Mouse (Mus musculus): ENCODE measurements around the gene Fem1a.

The Fem1a gene

DNA sequence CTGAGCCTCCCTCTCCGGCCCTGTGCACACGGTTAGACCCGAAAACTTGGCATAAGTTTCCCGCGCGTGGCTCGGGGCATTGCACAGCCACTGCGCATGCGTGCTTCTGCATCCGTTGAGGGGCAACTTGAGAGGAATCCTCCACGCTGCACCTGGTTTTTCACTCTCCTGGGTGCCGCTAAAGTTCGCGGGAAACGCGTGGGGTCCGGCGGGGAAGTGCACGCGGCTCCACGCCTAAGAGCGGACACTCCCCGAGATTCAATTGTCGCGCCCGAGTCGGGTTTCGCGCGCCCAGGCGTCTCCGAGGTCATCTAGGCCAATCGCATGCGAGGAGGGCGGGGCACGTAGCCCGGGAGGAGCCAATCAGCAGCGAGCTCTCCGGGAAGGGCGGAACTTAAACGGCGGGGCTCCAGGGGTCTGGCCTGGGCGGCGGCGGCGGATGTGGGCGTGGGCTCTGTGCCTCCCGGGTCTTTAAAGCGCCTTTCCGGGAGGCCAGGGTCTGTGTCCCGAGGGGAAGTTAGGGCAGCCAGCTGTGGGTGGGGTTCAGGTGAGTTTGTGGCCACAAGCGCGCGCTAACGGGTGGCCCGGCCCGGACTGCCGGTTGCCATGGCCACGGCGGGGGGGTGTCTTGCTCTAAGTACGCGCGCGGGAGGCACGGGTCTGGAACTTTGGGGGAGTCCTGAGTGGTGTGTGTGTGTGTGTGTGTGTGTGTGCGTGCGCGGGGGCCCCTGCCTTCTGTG lies 47.4 kb downstream of the Fem1a start:
- peak; percentile 95 for DNase-seq (ENCODE audit: low read depth, low spot score)

DNA sequence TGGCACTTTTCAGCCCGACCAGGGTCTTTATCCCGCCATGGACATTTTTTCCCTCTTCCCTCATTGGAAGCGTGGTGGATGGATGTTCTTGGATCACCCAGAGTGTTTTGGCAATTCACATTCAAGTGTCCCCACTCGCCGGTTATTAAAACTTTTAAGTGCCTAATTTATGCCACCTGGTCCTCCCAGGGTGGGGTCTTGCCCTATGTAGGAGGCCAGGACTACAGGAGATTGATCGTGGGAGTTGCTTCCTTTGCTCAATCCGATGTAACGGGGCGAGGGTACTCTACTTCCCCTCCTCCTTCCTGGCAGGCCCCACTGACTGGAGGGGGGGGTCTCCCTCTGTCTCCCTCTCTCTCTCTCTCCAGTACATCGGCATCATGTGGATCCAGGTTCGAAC lies 48.1 kb downstream of the Fem1a start:
- no peak for DNase-seq (ENCODE audit: low read depth, low spot score)

DNA sequence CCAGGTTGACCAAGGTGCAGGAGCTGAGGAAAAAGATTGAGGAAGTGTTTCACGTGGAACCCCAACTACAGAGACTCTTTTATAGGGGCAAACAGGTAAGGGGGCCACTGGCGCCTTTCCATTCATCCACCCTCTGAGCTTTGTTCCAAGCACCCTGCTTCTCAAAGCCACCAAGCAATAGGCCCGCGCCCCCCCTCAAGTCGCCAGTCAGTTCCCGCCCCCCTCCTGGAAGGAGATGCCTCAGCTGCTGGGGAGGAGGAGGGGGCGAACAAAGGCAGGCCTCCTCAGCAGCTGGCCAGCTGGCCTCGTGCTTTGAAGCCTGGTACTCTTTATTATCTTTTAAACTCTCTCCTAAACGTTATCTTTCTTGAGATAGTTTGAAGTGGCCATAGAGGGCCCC lies 48.5 kb downstream of the Fem1a start:
- DNase-seq (ENCODE audit: low read depth, low spot score), result no peak

DNA sequence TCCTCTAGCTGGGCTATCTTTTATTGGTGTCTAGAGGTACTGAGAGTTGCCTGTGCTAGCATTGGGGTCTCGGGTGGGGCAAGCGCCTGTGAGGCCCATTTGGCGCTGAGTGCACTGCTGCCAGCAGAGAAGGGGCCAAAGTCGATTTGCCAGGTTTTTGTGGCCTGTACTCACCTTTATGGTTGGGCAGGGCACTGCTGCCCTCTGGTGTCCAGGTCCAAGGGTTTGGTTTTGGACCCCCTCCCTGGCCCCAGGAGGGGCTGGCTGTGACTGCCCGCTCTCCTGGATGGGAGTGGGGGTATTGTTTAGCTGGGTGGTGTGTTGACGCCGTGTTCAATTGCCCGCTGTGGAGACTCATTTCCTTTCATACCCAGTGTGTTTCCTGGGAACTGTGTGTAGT lies 49.2 kb downstream of the Fem1a start:
- DNase-seq (ENCODE audit: low read depth, low spot score), result no peak

DNA sequence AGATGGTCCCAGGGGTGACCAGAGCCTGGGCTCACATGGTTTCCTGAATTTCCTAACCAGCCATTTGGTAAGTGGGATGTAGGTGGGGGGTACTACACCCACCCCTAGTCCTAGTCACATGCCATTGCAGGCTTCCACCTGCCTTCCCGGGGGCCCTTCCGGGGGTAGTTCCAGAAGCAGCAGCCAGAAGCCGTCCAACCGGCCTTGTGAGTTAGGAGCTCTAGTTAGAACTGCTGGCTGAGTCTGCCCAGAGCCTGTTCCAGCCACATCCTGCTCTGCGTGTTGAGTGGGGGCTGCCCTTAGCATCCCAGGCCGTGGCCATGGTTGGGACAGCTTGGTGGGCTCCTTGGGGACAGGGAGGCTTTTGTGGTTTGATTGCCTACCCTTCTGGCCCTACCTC lies 51.5 kb downstream of the Fem1a start:
- no peak for DNase-seq (ENCODE audit: low read depth, low spot score)

DNA sequence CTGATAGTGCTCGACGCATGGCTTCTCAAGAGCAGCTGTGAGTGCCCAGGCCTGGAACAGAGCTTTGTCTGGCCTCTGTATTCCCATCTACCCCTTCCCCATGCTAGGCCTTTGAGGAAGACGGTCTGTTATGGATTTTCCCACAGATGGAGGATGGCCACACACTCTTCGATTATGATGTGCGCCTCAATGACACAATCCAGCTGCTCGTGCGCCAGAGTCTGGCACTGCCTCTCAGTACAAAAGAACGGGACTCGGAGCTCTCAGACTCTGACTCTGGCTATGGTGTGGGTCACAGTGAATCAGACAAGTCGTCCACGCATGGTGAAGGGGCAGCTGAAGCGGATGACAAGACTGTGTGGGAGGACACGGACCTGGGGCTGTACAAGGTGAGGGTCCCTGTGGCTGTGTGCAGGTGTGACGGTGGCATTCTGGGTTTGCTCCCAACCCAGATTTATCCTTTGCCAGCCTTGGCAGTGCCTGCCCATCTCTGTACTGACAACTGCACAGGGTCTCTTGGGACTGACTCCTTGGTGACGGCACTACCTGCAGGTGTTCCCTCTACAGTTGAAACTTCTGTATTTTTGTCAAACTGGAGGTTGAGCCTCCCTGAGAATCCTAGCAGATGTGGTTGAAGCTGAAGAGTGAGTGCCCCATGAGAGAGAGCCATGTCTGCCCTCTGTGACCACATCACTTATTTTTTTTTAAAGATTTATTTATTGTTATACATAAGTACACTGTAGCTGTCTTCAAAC lies 52.8 kb downstream of the Fem1a start:
- DNase-seq (ENCODE audit: low read depth, low spot score), result no peak
